Mouse (Mus musculus): ENCODE data around the gene Dok5. TPM values are rescaled to one million over a fixed set of nuclear protein-coding genes. Genes with fewer than 3 reads are reported as not detected.

The Dok5 gene
- polyA plus RNA-seq, 1 experiment, result not detected

DNA sequence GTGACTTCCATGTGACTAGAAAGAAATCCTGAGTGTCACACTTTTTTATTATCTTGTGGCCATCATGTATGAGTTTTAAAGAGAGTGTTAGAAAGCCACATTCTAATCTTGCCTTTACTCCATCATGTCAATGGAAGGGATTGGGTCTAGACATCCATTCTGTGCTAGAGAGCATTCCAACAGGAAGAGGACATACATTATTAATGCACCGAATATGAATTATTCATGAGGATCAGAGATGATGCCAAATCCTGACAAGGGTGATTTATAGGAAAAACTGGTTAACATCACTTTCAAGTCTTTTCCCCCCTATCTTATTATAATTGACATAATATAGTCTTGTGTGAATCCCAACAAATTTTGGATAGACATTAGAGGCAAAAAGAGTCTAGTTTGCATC lies 2.1 kb downstream of the Dok5 start:
- H3K4me3 ChIP-seq (replicated peaks), result no peak overlapping the region
- peaks cover 6% of the 10 kb centered on the region for H3K27me3 ChIP-seq (replicated peaks)
- no peaks in the 10 kb centered on the region for H3K4me1 ChIP-seq
- no peaks in the 10 kb centered on the region for H3K36me3 ChIP-seq (replicated peaks; ENCODE audit: low read length)
- TF ChIP-seq FLI1 (IDR thresholded peaks at IDR 0.05; ENCODE audit: low read length) (no peak), GATA1 (IDR thresholded peaks at IDR 0.05; ENCODE audit: borderline replicate concordance, low read length) (no peak)
- peaks cover 65% of the 10 kb centered on the region for H3K9me3 ChIP-seq

DNA sequence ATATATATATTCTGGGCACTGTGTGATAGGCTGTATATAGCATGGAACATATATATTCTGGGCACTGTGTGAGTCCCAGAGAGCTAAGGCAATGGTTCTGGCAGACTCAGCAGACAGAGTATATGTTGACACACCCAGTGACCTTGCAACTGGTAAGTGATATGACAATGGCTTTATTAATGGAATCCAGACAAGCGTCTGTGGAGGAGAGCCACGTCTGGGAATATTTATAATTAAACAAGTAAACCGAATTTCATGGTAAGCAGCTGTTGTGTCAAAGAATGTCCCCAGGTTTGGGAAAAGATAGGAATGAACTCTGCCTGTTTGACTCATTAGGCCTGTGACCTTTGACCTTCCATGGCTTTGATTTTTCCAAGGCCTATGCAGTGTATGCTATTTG lies 2.8 kb downstream of the Dok5 start:
- H3K27me3 ChIP-seq (replicated peaks), result peaks cover 6% of the 10 kb centered on the region
- no peak overlapping the region for H3K4me3 ChIP-seq (replicated peaks)
- H3K9me3 ChIP-seq, result peaks cover 70% of the 10 kb centered on the region
- H3K4me1 ChIP-seq, result no peaks in the 10 kb centered on the region
- H3K36me3 ChIP-seq (replicated peaks; ENCODE audit: low read length), result no peaks in the 10 kb centered on the region
- TF ChIP-seq GATA1 (IDR thresholded peaks at IDR 0.05; ENCODE audit: borderline replicate concordance, low read length) (no peak), FLI1 (IDR thresholded peaks at IDR 0.05; ENCODE audit: low read length) (no peak)

DNA sequence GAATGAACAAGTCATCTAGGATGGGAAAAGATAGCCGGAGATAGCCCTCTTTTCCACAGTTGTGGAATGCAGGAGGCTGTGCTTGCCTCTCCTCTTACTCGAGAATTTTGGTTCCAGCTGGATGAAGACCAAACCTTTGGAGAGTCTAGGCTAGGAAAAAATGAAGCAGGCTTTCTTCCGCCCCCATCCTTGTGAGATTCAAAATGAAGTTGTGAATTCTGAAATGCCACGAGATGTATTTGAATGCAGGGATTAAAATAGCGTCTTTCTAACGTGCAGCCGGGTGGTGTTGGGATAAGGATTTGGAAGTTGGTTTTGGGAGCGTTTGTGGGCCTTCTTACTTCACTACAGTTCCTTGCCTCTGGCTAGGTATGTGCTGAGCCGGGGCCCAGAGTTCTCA lies 6.8 kb downstream of the Dok5 start:
- peaks cover 70% of the 10 kb centered on the region for H3K9me3 ChIP-seq
- no peaks in the 10 kb centered on the region for H3K4me1 ChIP-seq
- H3K4me3 ChIP-seq (replicated peaks), result no peak overlapping the region
- no peak for TF ChIP-seq FLI1 (IDR thresholded peaks at IDR 0.05; ENCODE audit: low read length)
- TF ChIP-seq GATA1 (IDR thresholded peaks at IDR 0.05; ENCODE audit: borderline replicate concordance, low read length), result no peak
- no peaks in the 10 kb centered on the region for H3K27me3 ChIP-seq (replicated peaks)
- no peaks in the 10 kb centered on the region for H3K36me3 ChIP-seq (replicated peaks; ENCODE audit: low read length)

DNA sequence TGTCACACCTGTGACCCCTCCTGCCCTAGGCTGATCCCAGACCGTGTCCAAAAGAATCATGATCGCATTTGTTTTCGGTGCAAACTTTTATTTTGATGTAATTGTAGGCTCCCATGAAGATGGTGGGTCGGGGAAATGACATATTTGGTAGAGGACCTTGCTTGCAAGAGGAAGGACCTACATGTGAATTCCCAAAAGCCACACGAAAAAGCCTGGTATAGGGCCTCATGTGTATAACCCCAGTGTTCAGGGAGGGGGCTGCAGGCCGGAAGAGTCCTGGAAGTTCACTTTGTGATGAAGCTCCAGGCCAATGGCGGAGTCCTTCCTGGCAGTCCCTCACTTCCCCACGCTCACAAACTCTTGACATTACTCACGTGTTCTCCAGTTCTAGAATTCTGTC lies 7.3 kb downstream of the Dok5 start:
- H3K4me1 ChIP-seq, result no peaks in the 10 kb centered on the region
- no peak overlapping the region for H3K4me3 ChIP-seq (replicated peaks)
- no peak for TF ChIP-seq GATA1 (IDR thresholded peaks at IDR 0.05; ENCODE audit: borderline replicate concordance, low read length)
- H3K27me3 ChIP-seq (replicated peaks), result no peaks in the 10 kb centered on the region
- H3K36me3 ChIP-seq (replicated peaks; ENCODE audit: low read length), result no peaks in the 10 kb centered on the region
- peaks cover 74% of the 10 kb centered on the region for H3K9me3 ChIP-seq

DNA sequence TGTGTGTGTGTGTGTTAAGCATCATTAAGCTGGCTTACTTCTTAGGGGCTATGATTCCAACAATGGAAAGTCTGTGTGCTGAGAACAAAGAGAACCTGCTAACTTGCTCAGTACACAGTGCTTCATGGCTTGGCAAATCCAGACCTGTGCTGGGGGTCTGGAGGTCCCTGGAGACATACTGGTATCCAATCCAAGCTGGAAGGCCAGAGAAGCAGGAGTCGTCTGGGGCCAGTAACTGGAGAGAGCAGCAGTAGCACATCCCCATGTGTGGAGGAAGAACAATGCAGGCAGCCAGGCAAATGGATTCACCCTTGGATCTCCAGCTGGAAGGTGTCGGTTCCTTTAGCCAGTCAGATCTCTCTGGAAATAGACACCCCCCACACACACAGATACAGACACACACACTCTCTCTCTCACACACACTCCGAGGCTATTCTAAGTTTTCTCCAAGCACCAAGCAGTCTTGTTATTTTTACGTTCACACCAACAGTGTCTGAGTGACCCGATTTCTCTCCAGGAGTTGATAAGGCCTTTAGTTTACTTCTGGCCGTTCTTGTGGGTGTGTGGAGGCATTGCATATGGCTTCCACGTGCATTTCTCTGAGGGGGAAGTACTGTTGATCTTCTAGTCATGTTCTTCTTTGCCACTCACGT lies 8.2 kb downstream of the Dok5 start:
- TF ChIP-seq FLI1 (IDR thresholded peaks at IDR 0.05; ENCODE audit: low read length) (no peak), GATA1 (IDR thresholded peaks at IDR 0.05; ENCODE audit: borderline replicate concordance, low read length) (no peak)
- no peaks in the 10 kb centered on the region for H3K27me3 ChIP-seq (replicated peaks)
- H3K4me3 ChIP-seq (replicated peaks), result no peak overlapping the region
- peaks cover 81% of the 10 kb centered on the region for H3K9me3 ChIP-seq
- no peaks in the 10 kb centered on the region for H3K36me3 ChIP-seq (replicated peaks; ENCODE audit: low read length)
- H3K4me1 ChIP-seq, result no peaks in the 10 kb centered on the region

DNA sequence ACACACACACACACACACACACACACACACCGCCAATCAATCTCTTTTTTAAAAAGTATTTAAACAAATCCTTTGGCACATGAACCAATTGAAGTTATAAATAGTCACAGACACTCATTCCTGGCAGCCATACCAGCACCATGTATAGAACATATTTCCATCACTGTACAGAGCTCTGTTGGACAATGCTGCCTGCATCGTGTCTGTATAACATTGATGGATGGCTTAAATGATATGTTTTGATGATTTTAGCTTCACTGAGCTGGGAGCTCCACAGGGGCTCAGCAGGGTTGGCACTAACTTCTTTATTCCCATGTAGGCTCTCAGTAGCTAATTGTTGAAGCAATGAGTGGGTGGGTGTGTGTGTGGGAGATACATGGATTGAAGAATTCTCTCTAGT lies 11.9 kb downstream of the Dok5 start:
- H3K9me3 ChIP-seq, result peaks cover 82% of the 10 kb centered on the region
- H3K27me3 ChIP-seq (replicated peaks), result no peaks in the 10 kb centered on the region
- no peak overlapping the region for H3K4me3 ChIP-seq (replicated peaks)

DNA sequence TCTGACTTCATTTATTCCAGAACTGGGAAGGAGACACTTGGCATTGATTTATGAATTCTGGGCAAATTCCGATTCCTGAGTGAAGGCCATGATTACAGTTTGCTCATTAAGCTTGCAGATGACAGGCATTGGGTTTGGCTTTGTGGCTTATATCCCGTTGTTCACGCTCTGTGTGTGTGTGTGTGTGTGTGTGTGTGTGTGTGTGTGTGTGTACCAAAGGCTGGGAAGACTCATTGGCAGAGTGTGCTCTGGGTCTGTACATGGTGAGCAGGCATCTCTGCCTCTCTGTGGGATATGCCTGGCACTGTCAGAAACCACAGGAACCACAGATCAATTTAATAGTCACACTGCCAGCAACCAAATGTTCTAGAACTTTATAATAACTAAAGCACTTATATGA lies 17.3 kb downstream of the Dok5 start:
- Histone ChIP-seq H3K36me3 (replicated peaks; ENCODE audit: low read length) (no peaks in the 10 kb centered on the region), H3K27me3 (replicated peaks) (no peaks in the 10 kb centered on the region), H3K9me3 (peaks cover 84% of the 10 kb centered on the region), H3K4me1 (no peaks in the 10 kb centered on the region), H3K4me3 (replicated peaks) (no peak overlapping the region)
- no peak for TF ChIP-seq GATA1 (IDR thresholded peaks at IDR 0.05; ENCODE audit: borderline replicate concordance, low read length)
- TF ChIP-seq FLI1 (IDR thresholded peaks at IDR 0.05; ENCODE audit: low read length), result no peak

More for the DNA sequence above, 11.9 kb downstream of the Dok5 start:
- Histone ChIP-seq H3K36me3 (replicated peaks; ENCODE audit: low read length) (no peaks in the 10 kb centered on the region), H3K4me1 (no peaks in the 10 kb centered on the region)
- TF ChIP-seq GATA1 (IDR thresholded peaks at IDR 0.05; ENCODE audit: borderline replicate concordance, low read length) (no peak), FLI1 (IDR thresholded peaks at IDR 0.05; ENCODE audit: low read length) (no peak)

DNA sequence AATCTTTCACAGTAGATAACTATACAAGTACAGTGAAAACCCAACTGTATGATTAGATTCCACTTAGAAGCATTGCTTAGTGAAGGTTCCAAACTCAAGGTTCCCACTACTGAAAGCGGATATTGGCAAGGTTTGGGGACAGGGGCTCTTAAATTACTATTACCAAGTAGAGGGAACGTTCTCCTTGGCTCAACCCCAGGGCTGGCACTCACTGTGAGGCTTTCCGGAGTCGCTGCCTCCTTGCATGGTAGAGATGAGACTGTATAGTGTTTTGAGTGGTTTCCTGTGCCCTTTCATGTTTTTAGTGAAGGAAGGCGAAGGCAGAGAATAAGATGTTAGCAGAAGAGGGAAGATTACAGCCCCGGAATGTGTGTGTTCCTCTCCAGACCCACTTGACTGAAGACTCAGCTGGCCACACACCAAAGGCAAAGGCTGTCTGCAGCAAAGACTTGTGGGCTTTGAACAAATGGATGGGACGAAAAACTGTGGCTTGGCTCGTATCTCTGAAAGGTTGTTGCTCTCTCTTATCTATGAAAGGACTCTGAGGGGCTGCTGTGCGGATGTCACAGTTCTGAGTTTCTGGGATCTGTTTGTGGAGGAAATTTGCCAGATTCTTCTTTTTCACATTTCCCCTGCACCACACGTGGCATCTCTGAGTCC lies 20.7 kb downstream of the Dok5 start:
- TF ChIP-seq GATA1 (IDR thresholded peaks at IDR 0.05; ENCODE audit: borderline replicate concordance, low read length) (no peak), FLI1 (IDR thresholded peaks at IDR 0.05; ENCODE audit: low read length) (no peak)
- no peaks in the 10 kb centered on the region for H3K36me3 ChIP-seq (replicated peaks; ENCODE audit: low read length)

DNA sequence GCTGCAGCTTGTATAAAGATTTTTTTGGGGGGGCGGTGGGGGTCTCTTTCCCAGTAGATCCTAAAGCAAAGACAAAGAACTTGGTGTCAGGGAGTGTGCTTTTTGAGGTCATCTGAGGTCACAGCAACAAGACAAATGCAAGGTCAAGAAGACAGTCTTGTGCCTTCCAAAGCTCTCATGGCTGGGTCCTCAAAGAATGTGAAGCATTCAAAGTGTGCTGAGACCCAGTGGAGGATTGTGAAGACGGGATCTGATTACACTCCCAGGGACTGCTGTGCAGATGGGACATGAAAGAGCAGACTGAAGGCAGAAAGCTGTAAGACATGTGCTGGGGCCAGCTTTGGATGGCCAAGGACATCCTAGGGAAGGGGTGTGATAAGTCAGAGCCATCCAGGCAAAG lies 24.2 kb downstream of the Dok5 start:
- H3K9me3 ChIP-seq, result peaks cover 96% of the 10 kb centered on the region
- H3K36me3 ChIP-seq (replicated peaks; ENCODE audit: low read length), result no peaks in the 10 kb centered on the region
- H3K4me1 ChIP-seq, result no peaks in the 10 kb centered on the region
- H3K27me3 ChIP-seq (replicated peaks), result no peaks in the 10 kb centered on the region
- TF ChIP-seq FLI1 (IDR thresholded peaks at IDR 0.05; ENCODE audit: low read length), result no peak
- TF ChIP-seq GATA1 (IDR thresholded peaks at IDR 0.05; ENCODE audit: borderline replicate concordance, low read length), result no peak
- no peak overlapping the region for H3K4me3 ChIP-seq (replicated peaks)

More for the DNA sequence above, 20.7 kb downstream of the Dok5 start:
- no peak overlapping the region for H3K4me3 ChIP-seq (replicated peaks)
- peaks cover 86% of the 10 kb centered on the region for H3K9me3 ChIP-seq
- no peaks in the 10 kb centered on the region for H3K27me3 ChIP-seq (replicated peaks)
- no peaks in the 10 kb centered on the region for H3K4me1 ChIP-seq

DNA sequence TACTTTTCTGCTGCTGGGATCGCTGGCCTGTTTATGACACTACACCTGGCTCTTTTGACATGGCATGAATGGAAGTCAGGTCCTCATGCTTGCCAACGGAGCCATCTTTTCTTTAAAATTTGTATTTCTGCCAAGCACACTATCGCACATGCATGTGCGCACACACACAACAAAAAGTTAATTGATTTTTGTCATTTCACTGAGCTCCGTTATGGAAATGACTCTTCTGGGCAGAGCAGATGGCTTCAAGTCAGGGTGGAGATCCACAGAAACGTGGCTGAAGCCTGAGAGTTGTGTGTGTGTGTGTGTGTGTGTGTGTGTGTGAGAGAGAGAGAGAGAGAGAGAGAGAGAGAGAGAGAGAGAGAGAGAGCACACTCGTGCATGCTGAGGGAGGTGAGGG lies 25.1 kb downstream of the Dok5 start:
- Histone ChIP-seq H3K4me3 (replicated peaks) (peak overlapping the region; percentile 33), H3K4me1 (no peaks in the 10 kb centered on the region), H3K36me3 (replicated peaks; ENCODE audit: low read length) (no peaks in the 10 kb centered on the region), H3K9me3 (peaks cover 94% of the 10 kb centered on the region), H3K27me3 (replicated peaks) (no peaks in the 10 kb centered on the region)
- TF ChIP-seq GATA1 (IDR thresholded peaks at IDR 0.05; ENCODE audit: borderline replicate concordance, low read length) (no peak), FLI1 (IDR thresholded peaks at IDR 0.05; ENCODE audit: low read length) (no peak)

All from megakaryocyte, embryonic 14.5 days (primary cell).